Mouse (Mus musculus): ENCODE results near the gene Cox4i2. TPM values are rescaled to one million over a fixed set of nuclear protein-coding genes. Genes with fewer than 3 reads are reported as not detected.

Gene Cox4i2
- total RNA-seq, 2 experiments from 2014 or later = 1.7 to 1.8 TPM

GRCm38 (mm10) chr2:152729636-152730020 is 24.3 kb upstream of the Cox4i2 start:
- intact Hi-C loops (cut with DNase I) = no loop called here
- peak in 1 of 2 experiments; percentile 62 for DNase-seq (ENCODE audit: extremely low spot score in 1 of 2, low spot score in 2 of 2)

GRCm38 (mm10) chr2:152733201-152733600 is 20.8 kb upstream of the Cox4i2 start:
- intact Hi-C loops (cut with DNase I) = no loop called here
- DNase-seq (ENCODE audit: extremely low spot score in 1 of 2, low spot score in 2 of 2) = no peak

- no peak for DNase-seq (ENCODE audit: extremely low spot score in 1 of 2, low spot score in 2 of 2)
- intact Hi-C loops (cut with DNase I) = no loop called here
Observed at GRCm38 (mm10) chr2:152734501-152734900, 19.5 kb upstream of the Cox4i2 start.

- peak; percentile 93 to 98 for DNase-seq (ENCODE audit: extremely low spot score in 1 of 2, low spot score in 2 of 2)
- intact Hi-C loops (cut with DNase I) = loop anchor here (5.0 kb wide), 1 partner anchor 38 kb away; no protein-coding TSS in a partner anchor
Observed at GRCm38 (mm10) chr2:152734984-152735383, 19.0 kb upstream of the Cox4i2 start.

GRCm38 (mm10) chr2:152736090-152736601 is 17.8 kb upstream of the Cox4i2 start, which contains the start of gene Id1:
Gene Id1, plus strand, starts transcription at chr2:152736251.
- intact Hi-C loops (cut with DNase I) = loop anchor here (5.0 kb wide), 1 partner anchor 39 kb away; no protein-coding TSS in a partner anchor

GRCm38 (mm10) chr2:152736748-152737147 is 17.2 kb upstream of the Cox4i2 start:
- intact Hi-C loops (cut with DNase I) = loop anchor here (5.0 kb wide), 1 partner anchor 39 kb away; no protein-coding TSS in a partner anchor
- DNase-seq (ENCODE audit: extremely low spot score in 1 of 2, low spot score in 2 of 2) = peak in 1 of 2 experiments; percentile 47

More at GRCm38 (mm10) chr2:152736090-152736601, 17.8 kb upstream of the Cox4i2 start, which contains the start of gene Id1:
- peak; percentile 62 to 90 for DNase-seq (ENCODE audit: extremely low spot score in 1 of 2, low spot score in 2 of 2)

DNA sequence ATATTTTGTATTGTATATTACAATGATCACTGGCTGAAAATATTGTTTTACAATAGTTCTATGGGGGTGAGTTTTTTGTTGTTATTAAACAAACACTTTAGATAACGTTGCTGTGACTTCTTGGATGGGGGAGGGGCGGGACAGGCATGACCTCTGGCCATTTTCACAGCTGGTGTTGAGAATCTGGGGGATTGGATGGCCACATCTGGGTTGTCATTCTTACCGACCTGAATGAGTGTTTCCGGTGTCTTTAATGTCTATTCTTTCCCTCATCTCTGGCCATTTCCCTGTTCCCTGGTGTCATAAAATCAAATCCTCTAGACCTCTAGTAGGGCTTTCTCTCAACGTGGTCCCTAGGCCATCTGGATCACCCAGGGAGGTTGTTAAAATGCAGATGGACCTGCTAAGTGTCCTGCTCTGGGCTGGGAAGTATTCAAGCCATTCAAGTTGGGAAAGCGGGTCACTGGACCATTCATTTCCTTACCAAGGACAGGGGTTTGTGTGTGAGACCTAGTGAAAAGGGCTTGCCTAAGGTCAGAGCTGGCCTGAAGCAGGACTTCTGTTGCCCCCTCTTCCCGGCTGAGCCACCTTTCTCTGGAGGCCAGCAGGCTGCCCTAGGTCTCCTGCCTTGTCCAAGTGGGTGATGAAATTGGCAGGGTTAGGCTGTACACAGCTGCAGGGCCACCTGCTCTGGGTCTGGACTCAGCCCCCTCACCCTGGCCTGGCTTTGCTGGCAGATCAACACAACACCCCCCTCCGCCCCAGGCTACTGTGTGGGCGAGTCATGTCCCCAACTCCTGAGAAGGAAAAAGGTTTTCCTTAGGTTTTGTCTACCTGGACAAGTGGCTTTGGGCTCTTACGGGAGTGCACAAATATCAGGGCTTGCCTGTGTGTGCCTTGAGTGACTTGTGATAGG is 16.4 kb upstream of the Cox4i2 start:
- intact Hi-C loops (cut with DNase I) = loop anchor here (5.0 kb wide), 1 partner anchor 40 kb away; no protein-coding TSS in a partner anchor
- peak in 1 of 2 experiments; percentile 36 for DNase-seq (ENCODE audit: extremely low spot score in 1 of 2, low spot score in 2 of 2)

DNA sequence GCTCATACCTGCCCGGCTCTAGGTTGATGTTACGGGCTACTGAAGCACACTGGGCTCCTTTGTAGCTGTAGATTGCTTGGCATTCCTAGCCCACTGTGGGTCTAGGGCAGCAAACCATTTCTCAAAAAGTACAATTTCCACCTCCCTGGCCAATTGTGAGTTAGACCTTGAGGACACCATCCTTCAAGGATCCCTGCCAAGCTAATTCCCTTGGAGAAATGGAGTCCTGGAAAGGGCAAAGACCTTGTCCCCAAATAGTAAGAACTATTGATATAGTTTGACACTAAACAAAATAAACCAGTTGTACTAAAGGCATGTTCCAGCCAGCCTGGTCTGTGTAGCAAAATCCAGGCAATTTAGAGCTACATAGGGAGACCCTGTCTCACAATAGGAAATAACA is 15.6 kb upstream of the Cox4i2 start:
- no peak for DNase-seq (ENCODE audit: extremely low spot score in 1 of 2, low spot score in 2 of 2)
- intact Hi-C loops (cut with DNase I) = loop anchor here (5.0 kb wide), 1 partner anchor 41 kb away; no protein-coding TSS in a partner anchor

DNA sequence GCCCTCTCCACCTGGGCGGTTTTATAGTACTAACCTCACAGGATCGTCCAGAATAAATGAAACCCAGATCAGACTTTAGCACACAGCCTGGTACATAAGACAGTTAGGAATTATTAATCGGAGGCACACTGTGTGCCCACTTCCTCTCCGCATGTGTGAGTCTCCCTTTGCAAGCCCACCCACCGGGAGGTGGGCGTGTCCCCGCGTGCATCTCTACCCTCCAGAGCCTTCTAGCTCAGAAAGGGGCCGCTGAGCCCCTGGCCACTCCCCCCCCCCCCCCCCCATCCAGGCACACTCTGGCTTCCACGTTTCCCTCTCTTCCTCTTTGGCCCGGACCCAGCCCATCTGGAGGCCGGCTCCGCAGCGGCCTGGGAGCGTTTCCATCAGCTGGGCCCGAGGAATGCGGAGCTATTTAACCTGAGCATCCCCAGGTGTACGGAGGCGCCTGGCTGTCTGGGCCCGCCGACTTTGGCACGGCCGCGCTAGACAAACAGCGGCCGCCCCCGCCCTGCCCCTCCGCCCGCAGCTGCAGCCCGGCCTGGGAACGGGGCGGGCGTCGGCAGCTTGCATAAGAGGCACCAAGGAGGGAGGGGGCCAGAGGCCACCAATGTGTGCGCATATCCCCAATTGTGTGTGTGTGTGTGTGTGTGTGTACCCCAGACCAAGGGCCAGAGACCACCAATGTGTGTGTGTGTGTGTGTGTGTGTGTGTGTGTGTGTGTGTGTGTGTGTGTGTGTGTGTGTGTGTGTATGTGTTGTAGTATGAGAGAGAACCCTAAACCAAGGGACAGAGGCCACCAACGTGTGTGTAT is 14.7 kb upstream of the Cox4i2 start:
- intact Hi-C loops (cut with DNase I) = loop anchor here (5.0 kb wide), 1 partner anchor 42 kb away; no protein-coding TSS in a partner anchor
- DNase-seq (ENCODE audit: extremely low spot score in 1 of 2, low spot score in 2 of 2) = peak in 1 of 2 experiments; percentile 92

DNA sequence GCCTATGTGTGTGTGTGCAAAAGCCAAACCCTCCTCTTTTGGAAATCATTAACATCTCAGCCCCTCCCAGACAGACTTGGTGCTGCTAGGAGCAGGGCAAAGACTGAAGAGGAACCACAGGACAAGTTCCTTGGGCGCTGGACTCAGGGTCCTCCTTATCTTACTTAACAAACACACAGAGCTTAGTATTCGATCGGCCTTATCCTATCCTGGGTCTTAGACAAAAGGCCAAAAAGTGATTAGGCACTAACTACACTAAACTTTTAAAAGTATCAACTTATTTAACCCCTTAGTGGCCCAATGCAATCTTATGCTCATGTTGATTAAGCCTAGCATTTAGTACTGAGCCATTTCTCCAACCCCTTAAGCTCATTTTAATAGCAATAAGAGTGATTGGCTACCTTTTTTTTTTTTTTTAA is 14.1 kb upstream of the Cox4i2 start:
- intact Hi-C loops (cut with DNase I) = loop anchor here (5.0 kb wide), 1 partner anchor 43 kb away; no protein-coding TSS in a partner anchor

GRCm38 (mm10) chr2:152740490-152740889 is 13.5 kb upstream of the Cox4i2 start:
- intact Hi-C loops (cut with DNase I) = no loop called here
- no peak for DNase-seq (ENCODE audit: extremely low spot score in 1 of 2, low spot score in 2 of 2)

More for the DNA sequence above, 14.1 kb upstream of the Cox4i2 start:
- DNase-seq (ENCODE audit: extremely low spot score in 1 of 2, low spot score in 2 of 2) = no peak

DNA sequence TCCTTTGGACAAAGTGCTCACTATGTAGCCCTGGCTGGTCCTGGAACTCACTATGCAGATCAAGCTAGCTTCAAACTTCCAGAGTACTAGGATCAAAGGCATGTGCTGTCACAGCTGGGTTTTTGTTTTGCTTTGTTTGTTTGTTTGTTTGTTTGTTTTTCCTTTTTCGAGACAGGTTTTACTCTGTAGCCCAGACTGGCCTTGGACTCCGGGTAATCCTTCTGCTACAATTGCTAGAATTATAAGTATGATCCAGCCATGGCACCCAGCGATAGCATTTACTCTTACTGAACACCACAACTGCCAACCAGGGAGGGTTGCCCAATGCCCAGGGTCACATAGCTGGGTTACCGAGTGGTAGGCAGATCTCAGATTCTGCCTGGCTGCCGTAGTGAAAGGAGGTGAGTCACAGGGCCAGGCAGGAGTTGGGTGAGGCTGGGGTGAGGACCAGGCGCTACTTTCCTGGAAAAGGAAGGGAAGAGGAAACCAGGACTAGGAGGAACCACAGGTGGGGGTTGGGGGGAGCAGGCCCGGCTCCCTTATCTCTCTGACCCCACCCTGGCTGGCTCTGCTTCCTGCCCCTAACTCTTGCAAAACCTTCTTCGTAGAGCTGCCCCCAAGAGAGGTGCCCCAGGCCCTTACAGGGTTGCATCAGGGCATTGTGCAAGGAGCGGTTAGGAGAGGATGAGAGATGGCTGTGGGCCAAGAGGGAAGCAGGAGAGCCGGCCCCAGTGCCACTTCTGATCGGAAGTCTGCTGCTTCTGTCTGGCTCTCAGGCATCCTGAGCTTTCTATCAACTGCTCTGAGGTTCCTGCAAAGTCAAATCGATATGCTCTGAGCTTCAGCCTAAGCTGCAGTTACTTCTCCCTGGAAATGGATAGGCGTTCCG is 12.6 kb upstream of the Cox4i2 start:
- peak in 1 of 2 experiments; percentile 85 for DNase-seq (ENCODE audit: extremely low spot score in 1 of 2, low spot score in 2 of 2)
- intact Hi-C loops (cut with DNase I) = no loop called here

DNA sequence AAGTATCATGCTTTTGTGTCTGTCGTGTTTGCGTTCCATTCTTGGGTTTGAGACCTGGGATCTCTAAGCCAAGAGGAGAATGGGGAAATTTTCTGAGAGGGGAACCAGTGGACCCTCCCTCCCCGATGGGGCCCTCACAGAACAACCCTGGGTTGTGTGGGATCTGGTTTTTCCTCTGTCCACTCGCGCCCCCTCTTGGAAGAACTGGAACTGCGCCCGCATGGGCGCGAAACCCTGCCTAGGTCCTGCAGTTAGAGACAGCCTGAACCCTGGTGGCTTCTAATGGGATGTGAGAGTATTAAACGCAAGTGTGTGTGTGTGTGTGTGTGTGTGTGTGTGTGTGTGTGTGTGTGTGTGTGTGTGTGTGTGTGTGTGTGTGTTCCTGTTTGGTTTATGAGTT is 11.5 kb upstream of the Cox4i2 start:
- DNase-seq (ENCODE audit: extremely low spot score in 1 of 2, low spot score in 2 of 2) = peak in 1 of 2 experiments; percentile 78
- intact Hi-C loops (cut with DNase I) = no loop called here

DNA sequence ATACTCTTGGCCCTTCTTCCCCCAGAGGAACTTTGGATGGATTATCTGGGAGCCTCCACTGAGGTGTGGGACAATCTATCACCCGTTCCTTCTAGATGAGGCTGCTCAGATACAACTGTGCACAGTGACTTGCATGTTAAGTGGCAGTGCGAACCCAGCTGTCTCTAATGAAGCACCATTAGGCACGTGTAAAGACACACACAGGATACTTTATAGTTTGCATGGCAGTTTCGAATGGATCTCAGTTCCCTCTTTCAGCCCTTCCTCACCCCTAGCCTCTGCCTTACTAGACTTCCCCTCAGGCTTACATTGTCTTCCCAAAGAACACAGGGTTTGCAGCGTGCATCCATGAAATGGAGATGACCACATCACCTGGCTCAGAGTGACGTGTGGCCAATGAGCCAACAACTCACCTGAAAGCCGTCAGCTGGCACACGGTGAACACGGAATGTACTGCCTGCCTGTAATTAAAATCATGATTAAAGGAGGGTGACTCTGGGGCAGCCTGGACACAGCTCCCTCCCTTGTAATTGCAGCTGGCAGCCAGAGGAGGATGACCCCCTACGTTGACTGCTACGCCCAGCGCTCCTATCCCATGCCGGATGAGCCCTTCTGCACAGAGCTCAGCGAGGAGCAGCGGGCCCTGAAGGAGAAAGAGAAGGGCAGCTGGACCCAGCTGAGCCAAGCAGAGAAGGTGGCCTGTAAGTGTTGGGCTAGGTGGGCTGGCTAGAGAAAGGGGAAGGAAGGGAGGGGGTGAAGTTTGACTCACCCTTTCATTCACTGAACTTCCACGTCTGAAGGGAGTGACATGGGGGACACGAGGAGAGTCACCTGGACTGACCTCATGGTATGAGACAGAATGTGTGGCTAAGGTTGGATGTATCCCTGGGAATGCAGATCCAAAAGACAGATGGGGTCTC is 2.8 kb downstream of the Cox4i2 start:
- intact Hi-C loops (cut with DNase I) = no loop called here
- DNase-seq (ENCODE audit: extremely low spot score in 1 of 2, low spot score in 2 of 2) = peak in 1 of 2 experiments; percentile 26

DNA sequence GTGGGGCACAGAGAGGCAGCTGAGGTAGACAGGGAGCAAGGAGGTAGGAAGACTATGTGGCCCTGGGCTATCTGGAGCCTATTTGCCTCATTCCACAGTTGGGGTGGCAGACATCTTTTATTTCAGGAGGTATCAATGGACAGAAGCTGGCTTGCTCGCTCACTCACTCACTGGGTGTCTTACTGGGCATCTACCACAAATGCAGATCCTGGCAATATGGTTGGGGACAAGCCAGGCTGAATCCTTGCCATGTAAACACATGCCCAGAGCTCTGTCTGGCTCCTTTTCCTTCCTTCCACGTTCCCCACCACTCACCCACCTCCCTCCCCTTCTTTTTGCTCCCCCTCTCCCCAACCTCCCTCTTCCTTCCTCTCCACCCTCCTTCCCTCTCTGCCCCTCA is 3.5 kb downstream of the Cox4i2 start:
- intact Hi-C loops (cut with DNase I) = no loop called here
- DNase-seq (ENCODE audit: extremely low spot score in 1 of 2, low spot score in 2 of 2) = peak in 1 of 2 experiments; percentile 15

DNA sequence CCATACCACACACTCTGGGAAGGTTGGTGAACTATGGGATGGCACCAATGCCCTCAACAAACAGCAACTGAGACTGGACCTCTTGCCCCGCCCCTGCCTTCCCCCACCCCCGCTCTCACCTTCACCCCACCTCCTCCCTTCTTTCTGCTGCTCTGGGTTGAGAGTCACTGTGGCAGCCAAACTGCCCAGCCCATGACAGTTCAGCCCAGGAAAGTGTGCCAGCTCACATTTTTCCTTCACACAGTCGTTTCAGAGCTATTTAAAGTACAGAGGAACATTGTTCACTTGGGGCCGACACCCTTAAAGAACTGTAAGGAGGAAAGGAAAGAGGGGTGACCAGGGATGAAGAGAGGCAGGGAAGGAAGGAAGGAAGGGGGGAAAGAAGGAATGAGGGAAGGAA is 4.4 kb downstream of the Cox4i2 start:
- DNase-seq (ENCODE audit: extremely low spot score in 1 of 2, low spot score in 2 of 2) = peak in 1 of 2 experiments; percentile 10
- intact Hi-C loops (cut with DNase I) = no loop called here

DNA sequence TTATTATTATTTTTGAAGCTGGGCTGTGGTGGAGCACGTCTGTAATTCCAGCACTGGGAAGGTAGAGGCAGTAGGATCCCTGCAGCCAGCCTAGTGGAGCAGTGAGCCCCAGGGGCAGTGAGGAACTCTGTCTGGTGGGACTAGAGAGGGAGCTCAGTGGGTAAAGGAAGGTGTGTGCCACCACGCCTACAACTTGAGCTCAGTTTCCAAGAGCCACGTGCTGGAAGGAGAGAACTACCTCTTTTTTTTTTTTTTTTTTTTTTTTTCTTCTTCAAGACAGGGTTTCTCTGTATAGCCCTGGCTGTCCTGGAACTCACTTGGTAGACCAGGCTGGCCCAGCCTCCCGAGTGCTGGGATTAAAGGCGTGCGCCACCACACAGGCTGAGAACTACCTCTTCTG is 9.3 kb downstream of the Cox4i2 start:
- peak in 1 of 2 experiments; percentile 14 for DNase-seq (ENCODE audit: extremely low spot score in 1 of 2, low spot score in 2 of 2)
- intact Hi-C loops (cut with DNase I) = no loop called here
